Mouse (Mus musculus) myocyte (in vitro differentiated cells): Measurements from ENCODE around the gene Mark4.

Experiments
- CEBPB ChIP-seq: IDR thresholded peaks from 2 replicates; pipeline ENCODE4 v1.6.1; 2011; ENCODE audit warnings: mild to moderate bottlenecking, moderate library complexity; ENCODE audit not compliant: poor library complexity, insufficient read depth, severe bottlenecking
- E2F4 ChIP-seq: IDR thresholded peaks from one replicate; pipeline ENCODE4 v1.6.1; 2011; ENCODE audit warnings: mild to moderate bottlenecking, control low read depth, moderate library complexity; ENCODE audit not compliant: insufficient read depth
- MAX ChIP-seq: IDR thresholded peaks from one replicate; pipeline ENCODE4 v1.6.1; 2011; ENCODE audit warnings: low read depth, mild to moderate bottlenecking, control low read depth
- MYOD1 ChIP-seq, 3 experiments: IDR thresholded peaks; one replicate each; pipeline ENCODE4 v1.6.1; 2011; ENCODE audit warnings: control low read depth in 2 of 3, low read depth in 2 of 3, mild to moderate bottlenecking in 2 of 3, moderate library complexity in 1 of 3; ENCODE audit not compliant: insufficient read length in 2 of 3, control insufficient read depth in 1 of 3
- MYOG ChIP-seq, 3 experiments: IDR thresholded peaks; one replicate each; pipeline ENCODE4 v1.6.1; 2011; ENCODE audit warnings: control low read depth in 2 of 3, low read depth in 2 of 3, mild to moderate bottlenecking in 2 of 3; ENCODE audit not compliant: insufficient read length in 2 of 3, control insufficient read depth in 1 of 3, insufficient read depth in 1 of 3
- POLR2A ChIP-seq: IDR thresholded peaks from one replicate; pipeline ENCODE4 v1.6.1; 2011; ENCODE audit warnings: low read depth, mild to moderate bottlenecking, control low read depth, moderate library complexity; ENCODE audit not compliant: insufficient read length
- POLR2AphosphoS2 ChIP-seq: IDR thresholded peaks from one replicate; pipeline ENCODE4 v1.6.1; 2011; ENCODE audit warnings: low read depth, control low read depth; ENCODE audit not compliant: insufficient read length
- REST ChIP-seq: IDR thresholded peaks from one replicate; pipeline ENCODE4 v1.6.1; 2011; ENCODE audit warnings: mild to moderate bottlenecking, control low read depth, moderate library complexity; ENCODE audit not compliant: insufficient read depth, insufficient read length
- SRF ChIP-seq: IDR thresholded peaks from one replicate; pipeline ENCODE4 v1.6.1; 2011; ENCODE audit warnings: low read depth; ENCODE audit not compliant: control insufficient read depth, insufficient read length
- TCF12 ChIP-seq: IDR thresholded peaks from one replicate; pipeline ENCODE4 v1.6.1; 2011; ENCODE audit warnings: mild to moderate bottlenecking, control low read depth; ENCODE audit not compliant: poor library complexity, insufficient read depth, severe bottlenecking
- TCF3 ChIP-seq: IDR thresholded peaks from one replicate; pipeline ENCODE4 v1.6.1; 2011; ENCODE audit warnings: low read depth, control low read depth; ENCODE audit not compliant: insufficient read length
- USF1 ChIP-seq: IDR thresholded peaks from one replicate; pipeline ENCODE4 v1.6.1; 2011; ENCODE audit warnings: low read depth, mild to moderate bottlenecking, control low read depth, moderate library complexity

GRCm38 (mm10) chr7:19503481-19504068 is 45.0 kb upstream of the Mark4 start:
- TF ChIP-seq POLR2A (no peak), MYOG (IDR thresholded peaks at IDR 0.05; ENCODE audit: control insufficient read depth in 1 of 3, insufficient read depth in 1 of 3, insufficient read length in 2 of 3, low read depth in 2 of 3) (no peak), TCF12 (no peak), MYOD1 (IDR thresholded peaks at IDR 0.05; ENCODE audit: control insufficient read depth in 1 of 3, insufficient read length in 2 of 3, low read depth in 2 of 3) (no peak), USF1 (no peak), REST (no peak), MAX (no peak), POLR2AphosphoS2 (no peak), SRF (no peak), E2F4 (no peak), CEBPB (no peak), TCF3 (no peak)
